Mouse (Mus musculus): Measurements from ENCODE around the gene Dffb. TPM values are rescaled to one million over a fixed set of nuclear protein-coding genes. Genes with fewer than 3 reads are reported as not detected.
A peak's percentile ranks its signal among the peaks of the same experiment; 100 is the strongest.

Gene Dffb
- total RNA-seq (2021), result 1 to 10 TPM; 4.7 to 4.8 TPM

- DNase-seq, result peak; percentile 95 to 97
- intact Hi-C loops (cut with DNase I), result loop anchor here (1.0 kb wide), 1 partner anchor 38 kb away; no protein-coding TSS in a partner anchor
Observed at GRCm38 (mm10) chr4:153974431-153975291, at the start of gene Dffb, which contains the start of gene Cep104. Gene Dffb, minus strand, starts transcription at chr4:153975126. Gene Cep104, plus strand, starts transcription at chr4:153975194.

DNA sequence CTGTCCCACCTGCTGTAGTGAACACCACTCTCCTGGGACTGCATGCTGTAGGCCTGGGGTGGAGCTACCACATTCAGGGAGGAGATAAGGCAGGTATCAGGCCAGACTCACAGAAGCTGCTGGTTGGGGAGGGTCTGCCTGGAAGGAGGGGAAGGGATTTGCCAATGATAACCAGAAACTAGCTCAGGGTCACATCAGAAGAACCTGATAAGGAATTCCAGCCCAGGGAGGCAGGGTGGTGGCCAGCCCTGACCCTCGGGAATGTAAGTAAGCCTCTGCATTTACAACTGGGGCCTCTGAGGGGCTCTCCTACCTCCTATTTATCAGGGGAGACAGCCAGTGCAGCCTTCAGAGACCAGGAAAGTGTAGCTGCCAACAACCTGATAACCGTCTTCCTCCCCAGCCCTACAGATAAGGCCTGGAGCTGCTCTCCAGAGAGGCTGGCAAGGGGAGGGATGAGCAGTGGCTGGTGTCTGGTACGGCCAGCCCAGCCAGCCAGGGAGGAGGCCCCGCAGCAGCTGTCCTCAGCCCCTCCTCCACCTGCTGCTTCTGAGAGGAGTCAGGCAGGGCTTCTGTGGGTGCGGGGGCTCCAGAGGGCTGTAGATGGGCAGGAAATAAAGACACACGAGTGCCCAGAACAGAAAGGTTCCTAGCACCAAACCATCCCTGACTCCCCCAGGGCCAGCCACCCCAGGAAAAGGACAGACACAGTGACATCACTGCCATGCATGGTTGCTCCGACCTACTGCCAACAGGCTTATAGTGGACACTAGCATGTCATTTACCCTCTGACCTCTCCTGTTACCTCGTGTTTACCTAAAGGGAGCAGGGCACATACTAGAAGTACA is 49.1 kb upstream of the Dffb start:
- DNase-seq, result peak in 1 of 2 experiments; percentile 18
- intact Hi-C loops (cut with DNase I), result no loop called here

- DNase-seq, result peak; percentile 14 to 24
- intact Hi-C loops (cut with DNase I), result no loop called here
Observed at GRCm38 (mm10) chr4:154022844-154023243, 47.9 kb upstream of the Dffb start.

DNA sequence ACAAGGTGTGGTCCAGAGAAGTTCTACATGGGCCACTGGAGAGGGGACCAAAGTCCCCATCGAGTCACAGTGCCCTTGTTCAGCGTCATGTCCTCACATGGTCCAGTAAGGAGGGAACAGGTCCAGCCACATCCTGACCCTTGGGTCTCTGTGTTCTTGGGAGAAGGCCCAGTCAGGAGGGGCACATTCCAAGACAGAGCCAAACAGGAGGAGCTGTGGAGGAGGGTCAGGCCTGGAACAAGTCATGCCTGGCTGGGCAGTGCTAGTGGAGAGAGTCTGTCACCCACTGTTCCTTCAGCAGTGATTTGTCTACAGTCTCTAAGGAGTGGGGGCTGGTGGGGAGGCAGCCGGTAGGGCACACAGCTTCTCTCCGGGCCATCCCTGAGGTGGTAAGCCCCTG is 47.5 kb upstream of the Dffb start:
- DNase-seq, result peak; percentile 58 to 63
- intact Hi-C loops (cut with DNase I), result no loop called here

DNA sequence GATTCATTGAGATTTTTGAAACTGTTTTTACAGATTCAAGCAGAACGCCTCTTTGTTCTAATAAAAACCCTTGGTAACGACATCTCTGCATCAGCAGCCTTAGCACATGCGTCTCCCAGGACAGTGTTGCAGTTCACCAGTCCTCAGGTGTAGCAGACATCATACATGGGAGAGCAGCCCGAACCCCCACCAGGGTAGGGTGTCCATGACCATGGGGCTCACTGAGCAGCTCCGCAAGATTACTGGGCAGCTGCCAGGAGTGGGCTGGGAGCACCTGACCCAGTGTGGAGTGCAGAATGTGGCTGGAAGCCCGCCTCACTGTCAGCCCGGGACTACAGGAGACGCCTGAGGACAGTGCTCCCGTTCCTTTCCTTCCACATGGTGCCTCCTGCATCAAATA is 46.5 kb upstream of the Dffb start:
- DNase-seq, result peak in 1 of 2 experiments; percentile 28
- intact Hi-C loops (cut with DNase I), result no loop called here

- peak; percentile 29 to 60 for DNase-seq
- intact Hi-C loops (cut with DNase I), result no loop called here
Observed at GRCm38 (mm10) chr4:154019571-154019970, 44.6 kb upstream of the Dffb start.

DNA sequence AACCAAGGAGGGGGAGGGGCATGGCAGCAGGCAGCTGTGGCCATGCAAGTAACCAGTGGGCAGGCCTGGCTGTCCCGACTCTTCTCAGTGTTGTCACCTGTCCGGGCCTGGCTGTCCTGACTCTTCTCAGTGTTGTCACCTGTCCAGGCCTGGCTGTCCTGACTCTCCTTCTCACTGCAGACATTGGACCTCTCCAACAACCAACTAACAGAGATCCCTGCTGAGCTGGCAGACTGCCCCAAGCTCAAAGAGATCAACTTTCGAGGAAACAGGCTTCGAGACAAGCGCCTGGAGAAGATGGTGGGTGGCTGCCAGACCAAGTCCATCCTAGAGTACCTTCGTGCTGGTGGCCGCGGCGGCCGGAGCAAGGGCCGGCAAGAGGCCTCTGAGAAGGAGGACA is 40.5 kb upstream of the Dffb start:
- no peak for DNase-seq
- intact Hi-C loops (cut with DNase I), result no loop called here

DNA sequence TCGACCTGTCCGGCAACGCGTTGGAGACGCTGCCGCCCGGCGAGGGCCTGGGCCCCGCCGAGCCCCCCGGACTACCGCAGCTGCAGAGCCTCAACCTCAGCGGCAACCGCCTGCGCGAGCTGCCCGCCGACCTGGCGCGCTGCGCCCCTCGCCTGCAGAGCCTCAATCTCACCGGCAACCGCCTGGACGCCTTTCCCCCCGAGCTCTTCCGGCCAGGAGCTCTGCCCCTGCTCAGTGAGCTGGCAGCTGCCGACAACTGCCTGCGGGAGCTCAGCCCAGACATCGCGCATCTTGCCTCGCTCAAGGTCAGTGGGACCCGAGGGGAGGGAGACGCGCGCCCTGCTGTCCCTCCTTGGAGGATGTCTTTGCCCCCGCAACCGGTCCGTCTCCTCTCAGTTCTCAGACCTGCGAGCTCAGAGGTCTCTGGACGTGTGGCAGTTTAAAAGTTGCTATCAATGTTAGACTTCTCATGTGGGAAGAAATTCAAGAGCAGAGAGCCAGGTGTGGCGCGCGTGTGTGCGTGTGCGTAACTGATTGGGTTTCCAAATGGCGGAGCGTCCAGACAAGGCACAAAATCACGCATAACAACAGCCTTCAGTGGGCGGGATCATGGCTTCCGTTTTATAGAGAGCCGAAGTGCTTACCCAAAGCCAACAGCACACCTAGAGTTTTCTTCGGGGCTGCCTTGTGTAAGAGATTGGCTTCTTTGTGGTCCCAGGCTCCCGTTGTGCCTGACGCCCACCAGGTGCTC is 37.4 kb upstream of the Dffb start:
- intact Hi-C loops (cut with DNase I), result loop anchor here (1.0 to 5.0 kb wide), 2 partner anchors 37 to 55 kb away; partner anchors contain the start of genes A430005L14Rik, Cep104 and Dffb
- peak; percentile 26 to 39 for DNase-seq

DNA sequence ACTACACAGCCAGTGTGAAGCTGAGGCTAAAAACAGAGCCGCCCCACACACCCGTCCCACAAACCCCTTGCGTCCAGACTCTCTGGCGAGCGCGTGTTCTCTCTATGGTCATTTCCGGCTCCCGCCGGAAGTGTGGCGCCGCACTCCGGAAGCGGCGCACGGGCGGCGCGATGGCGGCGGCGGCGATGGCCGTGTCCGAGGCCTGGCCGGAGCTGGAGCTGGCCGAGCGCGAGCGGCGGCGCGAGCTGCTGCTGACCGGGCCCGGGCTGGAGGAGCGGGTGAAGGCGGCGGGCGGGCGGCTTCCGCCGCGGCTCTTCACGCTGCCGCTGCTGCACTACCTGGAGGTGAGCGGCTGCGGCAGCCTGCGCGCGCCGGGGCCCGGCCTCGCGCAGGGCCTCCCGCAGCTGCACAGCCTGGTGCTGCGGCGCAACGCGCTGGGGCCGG is 36.7 kb upstream of the Dffb start, which contains the start of gene Lrrc47:
Gene Lrrc47 (plus strand): TSS at position 86 of the 444 bp plus-strand sequence.
- intact Hi-C loops (cut with DNase I), result loop anchor here (1.0 to 5.0 kb wide), 2 partner anchors 36 to 54 kb away; partner anchors contain the start of genes A430005L14Rik, Cep104 and Dffb
- peak; percentile 89 to 90 for DNase-seq

DNA sequence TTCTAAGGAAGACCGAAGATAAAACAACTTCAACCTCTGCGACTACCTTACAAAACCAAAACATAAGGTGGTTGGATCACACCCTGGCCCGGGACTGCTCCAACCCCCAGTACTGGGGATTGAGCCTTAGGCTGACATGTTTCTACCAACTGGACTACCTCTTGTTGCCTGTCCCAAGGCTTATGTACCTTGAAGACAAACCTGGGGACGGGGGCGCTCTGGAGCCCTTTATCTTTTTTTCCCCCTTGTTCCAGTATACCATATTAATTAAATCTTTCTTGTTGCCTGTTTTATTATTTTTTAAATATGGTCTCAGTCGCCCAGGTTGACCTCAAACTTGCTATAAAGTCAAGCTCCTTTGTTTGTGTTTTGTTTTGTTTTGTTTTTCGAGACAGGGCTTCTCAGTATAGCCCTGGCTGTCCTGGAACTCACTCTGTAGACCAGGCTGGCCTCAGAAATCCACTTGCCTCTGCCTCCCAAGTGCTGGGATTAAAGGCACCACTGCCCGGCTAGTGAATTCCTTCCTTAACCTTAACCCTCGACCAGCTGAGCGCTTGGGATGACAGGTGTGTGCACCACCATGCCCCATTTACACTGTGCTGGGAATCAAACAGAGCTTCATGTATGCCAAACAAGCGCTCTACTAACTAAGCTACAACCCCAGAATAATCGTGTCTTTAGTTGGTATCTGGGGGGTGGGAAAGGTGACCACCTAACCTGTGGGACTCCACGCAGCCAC is 36.1 kb upstream of the Dffb start:
- intact Hi-C loops (cut with DNase I), result loop anchor here (5.0 kb wide), 1 partner anchor 54 kb away; the partner anchor contains the start of gene A430005L14Rik

DNA sequence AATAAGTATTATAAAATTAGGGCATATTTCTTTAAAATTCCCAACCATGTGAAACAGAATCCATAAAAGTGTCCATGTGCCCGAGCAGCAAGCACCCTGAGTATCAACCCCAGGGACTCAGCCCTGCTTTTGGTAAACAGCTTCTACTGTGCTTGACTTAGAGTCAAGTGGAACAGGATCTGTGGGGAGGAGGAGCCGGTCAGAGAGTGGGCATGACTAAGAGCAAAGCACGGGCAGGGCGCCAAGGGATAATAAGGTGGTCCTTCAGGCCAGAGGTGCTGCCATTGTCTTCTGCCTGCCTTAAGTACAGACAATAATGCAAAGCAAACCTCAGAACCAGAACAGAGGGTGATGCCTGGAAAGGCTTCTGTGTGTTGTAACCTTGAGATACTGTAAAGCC is 32.8 kb upstream of the Dffb start:
- no peak for DNase-seq
- intact Hi-C loops (cut with DNase I), result no loop called here

More for the DNA sequence above, 36.1 kb upstream of the Dffb start:
- DNase-seq, result no peak

DNA sequence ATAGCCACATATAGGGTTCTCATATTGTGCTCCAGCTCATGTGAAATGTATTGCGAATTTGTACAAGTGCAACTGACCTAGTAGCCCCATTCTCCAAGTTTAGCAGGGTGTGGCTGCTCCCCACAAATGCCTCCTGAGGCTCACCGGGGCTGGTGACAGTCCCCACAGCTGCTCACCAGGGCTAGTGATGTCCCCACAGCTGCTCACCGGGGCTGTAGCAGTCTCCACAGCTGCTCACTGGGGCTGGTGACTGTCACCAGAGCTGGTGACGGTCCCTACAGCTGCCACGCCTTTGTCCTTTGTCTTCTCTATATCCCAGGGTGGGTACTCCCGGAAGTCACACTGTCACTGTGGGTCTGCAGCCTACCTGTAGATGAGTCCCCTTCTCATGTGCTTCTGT is 31.3 kb upstream of the Dffb start:
- DNase-seq, result no peak
- intact Hi-C loops (cut with DNase I), result no loop called here

DNA sequence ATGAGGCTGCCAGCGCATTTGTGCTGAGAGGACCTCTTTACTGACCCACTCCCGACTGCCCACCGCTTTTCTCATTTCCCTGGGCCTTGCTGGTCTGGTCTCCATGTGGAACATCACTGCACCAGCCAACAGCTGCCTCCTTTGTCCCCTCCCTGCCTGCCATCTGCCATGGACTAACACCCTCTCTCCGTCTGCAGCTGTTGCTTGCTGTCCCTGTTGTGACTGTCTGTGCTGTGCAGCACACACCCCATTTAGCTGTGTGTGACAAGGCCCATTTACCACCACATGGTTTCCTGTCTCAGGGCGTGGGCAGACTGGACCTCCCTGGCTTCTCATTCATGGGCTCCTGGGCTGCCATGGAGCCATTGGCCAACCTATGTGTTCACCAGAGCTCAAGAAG is 30.6 kb upstream of the Dffb start:
- intact Hi-C loops (cut with DNase I), result no loop called here
- no peak for DNase-seq

DNA sequence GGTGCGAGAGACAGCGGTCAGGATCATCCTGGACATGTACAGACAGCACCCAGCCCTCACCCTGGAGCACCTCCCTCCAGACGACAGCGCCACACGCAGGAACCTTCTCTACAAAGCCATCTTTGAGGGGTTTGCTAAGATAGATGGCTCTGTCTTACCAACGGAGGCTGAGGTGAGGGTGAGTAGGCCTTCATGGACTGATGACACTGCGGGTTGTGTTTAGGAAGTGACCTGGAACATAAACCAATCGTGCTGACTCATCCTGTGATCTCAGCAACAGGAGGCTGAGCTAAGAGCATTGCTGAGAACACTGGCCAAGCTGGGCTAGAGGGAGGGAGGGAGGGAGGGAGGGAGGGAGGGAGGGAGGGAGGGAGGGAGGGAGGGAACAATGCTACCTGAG is 18.6 kb upstream of the Dffb start:
- no peak for DNase-seq

GRCm38 (mm10) chr4:153992715-153993114 is 17.8 kb upstream of the Dffb start:
- DNase-seq, result no peak
- intact Hi-C loops (cut with DNase I), result no loop called here

More for the DNA sequence above, 18.6 kb upstream of the Dffb start:
- intact Hi-C loops (cut with DNase I), result no loop called here

DNA sequence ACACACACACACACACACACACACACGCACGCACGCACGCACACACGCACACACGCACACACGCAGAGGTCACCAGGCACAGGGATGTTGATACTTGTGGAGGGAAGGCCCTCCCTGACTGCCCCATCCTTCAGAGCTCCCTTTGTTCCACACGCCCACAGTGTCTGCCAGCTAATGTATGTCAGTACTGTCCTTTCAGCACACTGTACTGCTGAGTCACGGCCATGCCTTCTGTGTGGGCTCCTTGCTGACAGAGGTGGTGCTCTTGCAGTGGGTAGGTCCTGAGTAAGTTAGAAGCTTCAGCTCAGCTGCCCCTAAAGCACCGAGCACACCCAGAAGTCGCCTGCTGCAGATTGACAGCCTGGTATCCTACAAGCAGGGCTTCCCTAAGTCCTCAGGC is 5.5 kb upstream of the Dffb start:
- no peak for DNase-seq
- intact Hi-C loops (cut with DNase I), result no loop called here

GRCm38 (mm10) chr4:153979243-153979642 is 4.3 kb upstream of the Dffb start:
- no peak for DNase-seq
- intact Hi-C loops (cut with DNase I), result no loop called here

- intact Hi-C loops (cut with DNase I), result loop anchor here (1.0 kb wide), 1 partner anchor 37 kb away; no protein-coding TSS in a partner anchor
Observed at GRCm38 (mm10) chr4:153975768-153976167, 842 bp upstream of the Dffb start.

GRCm38 (mm10) chr4:153975292-153975662 is 351 bp upstream of the Dffb start:
- intact Hi-C loops (cut with DNase I), result loop anchor here (1.0 kb wide), 1 partner anchor 37 kb away; no protein-coding TSS in a partner anchor
- DNase-seq, result no peak

More at GRCm38 (mm10) chr4:153975768-153976167, 842 bp upstream of the Dffb start:
- DNase-seq, result no peak
